Mouse (Mus musculus) intestine, embryonic 16.5 days (tissue): ENCODE measurements at regions not wholly inside any gene's neighbourhood (a gene's known extent, or its start where the extent isn't known, plus 50 kb on each side); places are given as distances from the start of the nearest gene placed in this dataset.

Source experiments
- ATAC-seq: fragments of 200-750 bp; cut with Nextera tagmentation; 2 replicates; pipeline ENCODE4 v1.8.0; 2017; ENCODE audit warnings: moderate TSS enrichment, moderate library complexity
- H3K27ac ChIP-seq: fragments of 300-500 bp; sonication (generic); 2 replicates; pipeline ENCODE4 v1.5.1; 2014; ENCODE audit warnings: mild to moderate bottlenecking, low read length
- H3K27me3 ChIP-seq: fragments of 300-500 bp; sonication (generic); replicated peaks from 2 replicates; pipeline ENCODE4 v1.6.1; 2014; ENCODE audit warnings: low read length, control low read depth, mixed read lengths; ENCODE audit not compliant: control insufficient read depth, insufficient read depth
- H3K36me3 ChIP-seq: fragments of 300-500 bp; sonication (generic); 2 replicates; pipeline ENCODE4 v1.6.1; 2014; ENCODE audit warnings: low read length, control low read depth; ENCODE audit not compliant: control insufficient read depth, insufficient read depth
- H3K4me1 ChIP-seq: fragments of 300-500 bp; sonication (generic); 2 replicates; pipeline ENCODE4 v1.6.1; 2014; ENCODE audit warnings: low read length, control low read depth, mixed read lengths; ENCODE audit not compliant: control insufficient read depth, insufficient read depth
- H3K4me2 ChIP-seq: fragments of 300-500 bp; sonication (generic); 2 replicates; pipeline ENCODE4 v1.6.1; 2014; ENCODE audit warnings: low read depth, low read length, control low read depth
- H3K4me3 ChIP-seq: fragments of 300-500 bp; sonication (generic); 2 replicates; pipeline ENCODE4 v1.5.1; 2014; ENCODE audit warnings: mild to moderate bottlenecking, low read length
- H3K9ac ChIP-seq: fragments of 300-500 bp; sonication (generic); 2 replicates; pipeline ENCODE4 v1.6.1; 2014; ENCODE audit warnings: low read depth, low read length
- H3K9me3 ChIP-seq: fragments of 300-500 bp; sonication (generic); 2 replicates; pipeline ENCODE4 v1.6.1; 2016; ENCODE audit warnings: low read length, control low read depth; ENCODE audit not compliant: control insufficient read depth
- WGBS: fragments of 180-500 bp; shearing (Covaris S2); extraction: QIAGEN DNeasy Blood & Tissue Kit; methylation state at CpG from one replicate; pipeline ENCODE4 v1.1.7; 2014; 5-methylcytosine and 5-hydroxymethylcytosine counted together

GRCm38 (mm10) chr9:40617676-40618062, 52.7 kb upstream of the Gm21915 start:
- Histone ChIP-seq H3K4me2 (peak overlapping the region; percentile 21), H3K4me1 (peaks cover 8% of the 10 kb centered on the region; the same call in 1 of the 2 replicates), H3K9me3 (no peaks in the 10 kb centered on the region), H3K36me3 (no peaks in the 10 kb centered on the region), H3K27ac (no peak overlapping the region), H3K9ac (no peak overlapping the region), H3K4me3 (no peak overlapping the region), H3K27me3 (no peaks in the 10 kb centered on the region; the same call in none of the 2 replicates)
- 37% methylated on average over 10 of the region's 10 CpGs for WGBS
- ATAC-seq: no peak

- H3K4me3 ChIP-seq: no peak overlapping the region
- H3K4me2 ChIP-seq: peak overlapping the region; percentile 21
- peaks cover 8% of the 10 kb centered on the region; the same call in 1 of the 2 replicates for H3K4me1 ChIP-seq
- H3K27me3 ChIP-seq: no peaks in the 10 kb centered on the region; the same call in none of the 2 replicates
- no peak overlapping the region for H3K9ac ChIP-seq
- no peaks in the 10 kb centered on the region for H3K36me3 ChIP-seq
- no peaks in the 10 kb centered on the region for H3K9me3 ChIP-seq
- ATAC-seq: peak; percentile 56; the same call in 1 of the 2 replicates
- H3K27ac ChIP-seq: no peak overlapping the region
- 4% methylated on average over 20 of the region's 20 CpGs for WGBS
These were observed 53.3 kb upstream of the Gm21915 start for GRCm38 (mm10) chr9:40617036-40617675.

- Histone ChIP-seq H3K27ac (no peak overlapping the region), H3K36me3 (no peaks in the 10 kb centered on the region), H3K4me1 (peaks cover 8% of the 10 kb centered on the region; the same call in 1 of the 2 replicates), H3K4me2 (0 out of 2 replicates have a peak overlapping the region, but pooled peaks have one; percentile 21), H3K9me3 (no peaks in the 10 kb centered on the region), H3K27me3 (no peaks in the 10 kb centered on the region; the same call in none of the 2 replicates), H3K9ac (no peak overlapping the region), H3K4me3 (no peak overlapping the region)
- WGBS: 2% methylated on average over 11 of the region's 11 CpGs
- peak; percentile 87 for ATAC-seq
These were observed 53.9 kb upstream of the Gm21915 start for GRCm38 (mm10) chr9:40616426-40617035.

GRCm38 (mm10) chr9:40615891-40616290, 54.5 kb upstream of the Gm21915 start:
- Histone ChIP-seq H3K9me3 (no peaks in the 10 kb centered on the region), H3K36me3 (no peaks in the 10 kb centered on the region), H3K4me3 (no peak overlapping the region), H3K27ac (no peak overlapping the region), H3K4me2 (no peak overlapping the region), H3K9ac (no peak overlapping the region), H3K4me1 (peaks cover 8% of the 10 kb centered on the region; the same call in 1 of the 2 replicates), H3K27me3 (no peaks in the 10 kb centered on the region; the same call in none of the 2 replicates)
- WGBS: 25% methylated on average over 8 of the region's 8 CpGs
- ATAC-seq: no peak

GRCm38 (mm10) chr9:40614071-40614470, 56.3 kb upstream of the Gm21915 start:
- Histone ChIP-seq H3K4me3 (no peak overlapping the region), H3K4me1 (peaks cover 8% of the 10 kb centered on the region; the same call in 1 of the 2 replicates), H3K36me3 (no peaks in the 10 kb centered on the region), H3K4me2 (no peak overlapping the region), H3K27ac (no peak overlapping the region), H3K27me3 (no peaks in the 10 kb centered on the region; the same call in none of the 2 replicates), H3K9ac (no peak overlapping the region), H3K9me3 (no peaks in the 10 kb centered on the region)
- 69% methylated on average over 5 of the region's 5 CpGs for WGBS
- no peak for ATAC-seq

- Histone ChIP-seq H3K4me3 (no peak overlapping the region), H3K9me3 (no peaks in the 10 kb centered on the region), H3K4me1 (peaks cover 8% of the 10 kb centered on the region; the same call in 1 of the 2 replicates), H3K9ac (no peak overlapping the region), H3K4me2 (no peak overlapping the region), H3K27me3 (no peaks in the 10 kb centered on the region; the same call in none of the 2 replicates), H3K27ac (no peak overlapping the region), H3K36me3 (no peaks in the 10 kb centered on the region)
- WGBS: 82% methylated on average over 4 of the region's 4 CpGs
- no peak for ATAC-seq
These were observed 57.2 kb upstream of the Gm21915 start for GRCm38 (mm10) chr9:40613182-40613581.

GRCm38 (mm10) chr9:40612755-40613154, 57.7 kb upstream of the Gm21915 start:
- no peaks in the 10 kb centered on the region for H3K36me3 ChIP-seq
- WGBS: 100% methylated on average over 1 of the region's 1 CpGs
- no peak overlapping the region for H3K4me2 ChIP-seq
- H3K9me3 ChIP-seq: no peaks in the 10 kb centered on the region
- no peak overlapping the region for H3K27ac ChIP-seq
- H3K4me1 ChIP-seq: peaks cover 8% of the 10 kb centered on the region; the same call in 1 of the 2 replicates
- H3K27me3 ChIP-seq: no peaks in the 10 kb centered on the region; the same call in none of the 2 replicates
- H3K9ac ChIP-seq: no peak overlapping the region
- no peak overlapping the region for H3K4me3 ChIP-seq
- ATAC-seq: no peak

- no peak overlapping the region for H3K4me2 ChIP-seq
- no peaks in the 10 kb centered on the region for H3K36me3 ChIP-seq
- 63% methylated on average over 4 of the region's 4 CpGs for WGBS
- no peak for ATAC-seq
- H3K9ac ChIP-seq: no peak overlapping the region
- H3K9me3 ChIP-seq: no peaks in the 10 kb centered on the region
- no peak overlapping the region for H3K27ac ChIP-seq
- H3K27me3 ChIP-seq: no peaks in the 10 kb centered on the region; the same call in 1 of the 2 replicates
- H3K4me1 ChIP-seq: peaks cover 5% of the 10 kb centered on the region; the same call in 1 of the 2 replicates
- no peak overlapping the region for H3K4me3 ChIP-seq
These were observed 58.1 kb upstream of the Gm21915 start for GRCm38 (mm10) chr9:40612312-40612711.

- no peak overlapping the region for H3K4me2 ChIP-seq
- H3K4me1 ChIP-seq: no peaks in the 10 kb centered on the region
- H3K4me3 ChIP-seq: no peak overlapping the region
- 67% methylated on average over 3 of the region's 3 CpGs for WGBS
- H3K36me3 ChIP-seq: no peaks in the 10 kb centered on the region
- no peaks in the 10 kb centered on the region for H3K27me3 ChIP-seq
- no peak overlapping the region for H3K27ac ChIP-seq
- H3K9ac ChIP-seq: no peak overlapping the region
- no peaks in the 10 kb centered on the region for H3K9me3 ChIP-seq
- ATAC-seq: no peak
These were observed 58.8 kb upstream of the Gm21915 start for GRCm38 (mm10) chr9:40611626-40612025.
